ENCODE assay signal across 28 mouse cellular contexts in the genomic region with DNA sequence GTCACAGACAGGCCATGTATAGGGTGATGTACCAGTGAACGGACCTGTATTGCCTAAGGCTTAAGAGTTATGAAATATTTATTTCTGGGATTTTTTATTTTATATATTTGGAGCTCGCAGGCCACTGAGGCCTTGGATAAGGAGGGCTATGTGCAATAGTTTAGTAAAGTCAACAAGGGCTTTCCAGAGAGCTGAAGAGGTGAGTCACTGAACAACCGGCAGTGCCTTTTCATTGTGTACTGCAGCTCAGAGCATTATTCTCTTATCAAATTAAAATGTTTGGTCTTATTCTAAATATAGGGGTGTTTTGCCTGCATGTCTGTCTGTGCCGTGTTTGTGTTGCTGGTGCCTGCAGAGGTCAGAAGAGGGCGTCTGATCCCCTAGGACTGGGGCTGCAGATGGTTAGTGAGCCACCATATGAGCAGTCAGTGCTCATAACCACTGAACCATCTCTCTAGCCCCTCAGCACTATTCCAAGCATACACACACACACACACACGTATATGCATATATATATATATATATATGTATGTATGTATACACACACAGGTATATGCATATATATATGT. TPM values are rescaled to one million over a fixed set of nuclear protein-coding genes. Genes with fewer than 3 reads are reported as not detected.
DNase-seq lines count a peak whose midpoint lies in the region; ATAC-seq and TF ChIP-seq lines count a peak whose summit lies in the region.
"Had no signal": no experiment of that assay in that cellular context is flagged by ENCODE, and none has a peak within 500 bp of the region (broad histone marks: within the 10 kb centered on the region; RNA-seq: fewer than 3 reads in every experiment).

No protein-coding gene starts in this region.

- H3K4me2 ChIP-seq in heart, embryonic 15.5 days: no peak overlapping the region
- H3K4me2 ChIP-seq in lung, embryonic 14.5 days: no peak overlapping the region
- H3K4me2 ChIP-seq: embryonic facial prominence, embryonic 13.5 days; forebrain, embryonic 15.5 days; liver, embryonic 15.5 days; midbrain, embryonic 13.5 days had no signal

- no peak for DNase-seq in heart, embryonic 10.5 days (ENCODE audit: low spot score)
- peak; percentile 36 for DNase-seq in lung, embryonic 14.5 days
- no peak for DNase-seq in lung, postnatal 14 days
- peak; percentile 5 for DNase-seq in thymus, postnatal 4 days
- no peak for DNase-seq in thymus, postnatal 36 days
- DNase-seq in left cerebral cortex, postnatal 10 days (ENCODE audit: extremely low spot score in 1 of 2, low spot score in 2 of 2): no peak
- no peak for DNase-seq in natural killer cell, adult 2 months (ENCODE audit: low spot score in 2 of 2)
- DNase-seq: adrenal gland, adult 2 months; adrenal gland, postnatal 36 days; cerebellum, adult 18-20 months; cerebellum, postnatal 10 days; gastrocnemius, postnatal 25 days; heart, adult 18-20 months; kidney, postnatal 14 days; layer of hippocampus, adult 9-11 months; liver; thymus, adult 2 months had no signal

- WGBS in heart, embryonic 15.5 days: 46% methylated on average over 6 of the region's 6 CpGs
- 73% methylated on average over 6 of the region's 6 CpGs for WGBS in heart, embryonic 10.5 days
- WGBS in lung, embryonic 14.5 days: 55% methylated on average over 6 of the region's 6 CpGs

- H3K36me3 ChIP-seq in heart, embryonic 15.5 days: no peaks in the 10 kb centered on the region
- no peaks in the 10 kb centered on the region for H3K36me3 ChIP-seq in heart, embryonic 10.5 days
- H3K36me3 ChIP-seq in lung, embryonic 14.5 days (ENCODE audit: insufficient read depth): no peaks in the 10 kb centered on the region
- H3K36me3 ChIP-seq: embryonic facial prominence, embryonic 13.5 days; forebrain, embryonic 10.5 days; forebrain, embryonic 15.5 days; hindbrain, embryonic 10.5 days; liver, embryonic 15.5 days; midbrain, embryonic 13.5 days had no signal

- H3K9ac ChIP-seq in heart, embryonic 15.5 days: no peak overlapping the region
- no peak overlapping the region for H3K9ac ChIP-seq in lung, embryonic 14.5 days
- H3K9ac ChIP-seq: embryonic facial prominence, embryonic 13.5 days; forebrain, embryonic 15.5 days; liver, embryonic 15.5 days; midbrain, embryonic 13.5 days had no signal

- no peak for TF ChIP-seq CTCF in lung, embryonic 14.5 days (IDR thresholded peaks at IDR 0.05; ENCODE audit: low read depth)

- no peaks in the 10 kb centered on the region for H3K27me3 ChIP-seq in heart, embryonic 15.5 days
- peaks cover 32% of the 10 kb centered on the region for H3K27me3 ChIP-seq in heart, embryonic 10.5 days (ENCODE audit: insufficient read depth, poor library complexity, severe bottlenecking)
- no peaks in the 10 kb centered on the region for H3K27me3 ChIP-seq in lung, embryonic 14.5 days (ENCODE audit: insufficient read depth, low read length)
- H3K27me3 ChIP-seq: embryonic facial prominence, embryonic 13.5 days; forebrain, embryonic 15.5 days had no signal

- intact Hi-C loops in left cerebral cortex, postnatal 10 days (cut with DNase I): loop anchor here (10.0 kb wide), 3 partner anchors 66 to 386 kb away; partner anchors contain the start of genes Mfsd6l and Ndel1

- H3K4me3 ChIP-seq in heart, embryonic 15.5 days: no peak overlapping the region
- no peak overlapping the region for H3K4me3 ChIP-seq in heart, embryonic 10.5 days
- no peak overlapping the region for H3K4me3 ChIP-seq in lung, embryonic 14.5 days (ENCODE audit: low read depth, low read length)
- H3K4me3 ChIP-seq: embryonic facial prominence, embryonic 13.5 days; forebrain, embryonic 10.5 days; forebrain, embryonic 15.5 days; hindbrain, embryonic 10.5 days; liver, embryonic 15.5 days; midbrain, embryonic 13.5 days had no signal

- no peaks in the 10 kb centered on the region for H3K9me3 ChIP-seq in heart, embryonic 15.5 days (replicated peaks)
- H3K9me3 ChIP-seq in heart, embryonic 10.5 days: no peaks in the 10 kb centered on the region
- no peaks in the 10 kb centered on the region for H3K9me3 ChIP-seq in lung, embryonic 14.5 days (ENCODE audit: low read depth, low read length)
- H3K9me3 ChIP-seq: embryonic facial prominence, embryonic 13.5 days; forebrain, embryonic 10.5 days; forebrain, embryonic 15.5 days; hindbrain, embryonic 10.5 days; liver, embryonic 15.5 days; midbrain, embryonic 13.5 days had no signal

- H3K27ac ChIP-seq in heart, embryonic 15.5 days: peak overlapping the region; percentile 27; the same call in 1 of the 2 replicates
- H3K27ac ChIP-seq in heart, embryonic 10.5 days: no peak overlapping the region
- 0 out of 2 replicates have a peak overlapping the region, but pooled peaks have one; percentile 13 for H3K27ac ChIP-seq in lung, embryonic 14.5 days (ENCODE audit: low read depth)
- H3K27ac ChIP-seq: embryonic facial prominence, embryonic 13.5 days; forebrain, embryonic 10.5 days; forebrain, embryonic 15.5 days; liver, embryonic 15.5 days; macrophage; midbrain, embryonic 13.5 days had no signal

- H3K4me1 ChIP-seq in heart, embryonic 15.5 days (replicated peaks): peaks cover 39% of the 10 kb centered on the region
- no peaks in the 10 kb centered on the region for H3K4me1 ChIP-seq in heart, embryonic 10.5 days
- no peaks in the 10 kb centered on the region for H3K4me1 ChIP-seq in lung, embryonic 14.5 days (ENCODE audit: insufficient read depth)
- H3K4me1 ChIP-seq: liver, embryonic 15.5 days had no signal

- no peak for ATAC-seq in heart, embryonic 15.5 days (replicated peaks; ENCODE audit: insufficient number of reproducible peaks, insufficient read depth, low FRiP score, low read depth)
- no peak for ATAC-seq in lung, embryonic 14.5 days (ENCODE audit: insufficient read depth)
- ATAC-seq: activated CD4-positive, CD25-positive, alpha-beta regulatory T cell, adult 4 months; forebrain, embryonic 15.5 days; hindbrain, embryonic 16.5 days; intestine, embryonic 16.5 days; midbrain, embryonic 13.5 days had no signal

RNA-seq across cellular contexts. Expression of gene Pik3r6, which starts 14.5 kb away (rescaled TPM):
- 4.3 and 7.1 TPM in 2 replicates for polyA plus RNA-seq in heart, embryonic 15.5 days (2015; fragmentation: Nextera tagmentation; extraction: Ambion mirVana)
- 1.9 and 2.2 TPM in 2 replicates for polyA plus RNA-seq in heart, embryonic 10.5 days (2016; fragmentation: Nextera tagmentation; extraction: Ambion mirVana)
- polyA plus RNA-seq in lung, embryonic 14.5 days (2014; fragmentation: Nextera tagmentation; extraction: Ambion mirVana): 4.3 and 5.6 TPM in 2 replicates
- 1 to 10 TPM; 4.1 to 4.3 TPM for total RNA-seq in left cerebral cortex, postnatal 10 days (2021)
- polyA plus RNA-seq: activated CD4-positive, CD25-positive, alpha-beta regulatory T cell, adult 4 months had no signal

RNA-seq across cellular contexts. Expression of gene Pik3r5, which starts 56.4 kb away (rescaled TPM):
- 0.68 and 1.5 TPM in 2 replicates for polyA plus RNA-seq in heart, embryonic 15.5 days (2015; fragmentation: Nextera tagmentation; extraction: Ambion mirVana)
- 0.07 and 0.48 TPM in 2 replicates for polyA plus RNA-seq in heart, embryonic 10.5 days (2016; fragmentation: Nextera tagmentation; extraction: Ambion mirVana)
- 0.30 and 0.43 TPM in 2 replicates for polyA plus RNA-seq in lung, embryonic 14.5 days (2014; fragmentation: Nextera tagmentation; extraction: Ambion mirVana)
- total RNA-seq in left cerebral cortex, postnatal 10 days (2021): 1 to 10 TPM; 2.5 to 2.7 TPM

Comparison
In these comparisons a context has a peak if more than half of its experiments do, and no peak if none do; other contexts are left out.
1. DNase-seq: peak in lung, embryonic 14.5 days (single experiment) and thymus, postnatal 4 days (single experiment); none in heart, embryonic 10.5 days (single experiment), lung, postnatal 14 days (single experiment), thymus, postnatal 36 days (0 of 2), left cerebral cortex, postnatal 10 days (0 of 2) and natural killer cell, adult 2 months (0 of 2).